Mouse (Mus musculus) forebrain, postnatal 0 days (tissue): Measurements from ENCODE around the gene Cxcl10. TPM values are rescaled to one million over a fixed set of nuclear protein-coding genes. Genes with fewer than 3 reads are reported as not detected.

ENCODE experiments used
- ATAC-seq: fragments of 200-750 bp; cut with Nextera tagmentation; 2 replicates; pipeline ENCODE4 v1.8.0; 2017; ENCODE audit warnings: mild to moderate bottlenecking, moderate library complexity
- DNase-seq: peaks from one replicate; pipeline ENCODE4 v3.0.0-alpha.2; 2015
- H3K27ac ChIP-seq: fragments of 300-500 bp; sonication (generic); 2 replicates; pipeline ENCODE4 v1.5.1; 2014; ENCODE audit warnings: low read depth, mild to moderate bottlenecking, antibody characterized with exemption, low read length, moderate library complexity, mixed read lengths
- H3K27me3 ChIP-seq: fragments of 300-500 bp; sonication (generic); 2 replicates; pipeline ENCODE4 v1.6.1; 2014; ENCODE audit warnings: mild to moderate bottlenecking, low read length, mixed read lengths; ENCODE audit not compliant: insufficient read depth
- H3K36me3 ChIP-seq: fragments of 300-500 bp; sonication (generic); 2 replicates; pipeline ENCODE4 v1.6.1; 2014; ENCODE audit warnings: mild to moderate bottlenecking, moderate library complexity; ENCODE audit not compliant: insufficient read depth
- H3K4me1 ChIP-seq: fragments of 300-500 bp; sonication (generic); 2 replicates; pipeline ENCODE4 v1.6.1; 2014; ENCODE audit warnings: antibody characterized with exemption; ENCODE audit not compliant: insufficient read depth
- H3K4me2 ChIP-seq: fragments of 300-500 bp; sonication (generic); 2 replicates; pipeline ENCODE4 v1.6.1; 2014; ENCODE audit warnings: low read depth, mild to moderate bottlenecking, moderate library complexity
- H3K4me3 ChIP-seq: fragments of 300-500 bp; sonication (generic); 2 replicates; pipeline ENCODE4 v1.5.1; 2014; ENCODE audit warnings: low read depth, low read length, mixed read lengths
- H3K9ac ChIP-seq: fragments of 300-500 bp; sonication (generic); 2 replicates; pipeline ENCODE4 v1.6.1; 2014; ENCODE audit warnings: mild to moderate bottlenecking
- H3K9me3 ChIP-seq: fragments of 300-500 bp; sonication (generic); 2 replicates; pipeline ENCODE4 v1.6.1; 2016; ENCODE audit warnings: low read length
- CTCF ChIP-seq: sonication (generic); IDR thresholded peaks from 2 replicates; pipeline ENCODE4 v1.5.1; 2016; ENCODE audit warnings: antibody characterized with exemption, control low read depth, low read depth
- WGBS: fragments of 180-500 bp; shearing (Covaris S2); extraction: QIAGEN DNeasy Blood & Tissue Kit; methylation state at CpG from one replicate; pipeline ENCODE4 v1.1.7; 2014; 5-methylcytosine and 5-hydroxymethylcytosine counted together
- polyA plus RNA-seq: library from polyadenylated mRNA; unstranded; fragments of >200 nt; fragmentation: Nextera tagmentation; extraction: Ambion mirVana; gene quantifications from 2 replicates; pipeline ENCODE4 v1.2.1, GENCODE M21; 2015
- total RNA-seq: library from RNA; depleted of rRNA; stranded (reverse); fragments of >200 nt; gene quantifications from 2 replicates; pipeline ENCODE4 v1.2.3, GENCODE M21; 2014

The Cxcl10 gene
- total and polyA plus RNA-seq, 2 experiments from 2014 or later: 0.28 to 0.86 TPM

DNA sequence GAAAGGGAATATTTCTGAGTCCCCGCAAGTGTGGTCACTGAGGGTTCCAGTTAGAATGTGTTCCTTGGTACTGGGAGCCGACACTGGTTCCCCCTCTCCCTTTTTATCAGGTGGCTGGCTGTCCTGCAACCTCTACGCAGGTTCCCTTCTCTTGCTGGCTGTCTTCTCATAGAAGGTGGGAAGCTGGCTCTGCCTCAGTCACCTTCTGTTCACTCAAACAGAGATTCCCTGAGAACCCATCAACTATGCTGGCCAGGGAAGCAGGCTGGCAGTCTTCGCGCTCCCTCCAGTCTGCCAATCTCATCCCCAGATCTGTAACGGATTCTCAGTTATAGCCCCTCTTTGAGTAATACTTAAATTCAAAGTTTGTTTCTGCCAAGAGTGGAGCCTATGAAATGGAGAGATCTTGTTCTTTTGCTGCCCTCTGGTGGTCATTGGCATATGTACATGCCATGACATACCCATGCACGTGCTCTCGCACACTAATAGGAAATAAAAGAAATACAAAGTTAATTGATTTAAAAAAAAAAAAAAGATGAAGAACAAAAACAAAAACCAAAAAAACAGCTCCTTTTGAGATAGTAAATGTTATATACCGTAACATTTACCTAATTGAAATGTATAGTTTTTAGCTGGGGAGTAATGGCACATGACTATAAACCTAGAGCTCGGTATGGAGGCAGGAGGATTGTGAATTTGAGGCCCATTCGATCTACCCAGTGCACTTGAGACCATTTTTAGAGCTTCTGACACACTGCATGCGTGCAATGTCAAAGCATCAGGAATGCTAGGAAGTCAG lies 33.1 kb upstream of the Cxcl10 start:
- Histone ChIP-seq H3K9me3 (no peaks in the 10 kb centered on the region), H3K36me3 (no peaks in the 10 kb centered on the region), H3K4me3 (no peak overlapping the region), H3K27me3 (no peaks in the 10 kb centered on the region), H3K9ac (no peak overlapping the region), H3K4me2 (no peak overlapping the region), H3K4me1 (no peaks in the 10 kb centered on the region), H3K27ac (no peak overlapping the region)
- peak; percentile 93 for ATAC-seq
- peak; percentile 91 for DNase-seq
- 32% methylated on average over 12 of the region's 12 CpGs for WGBS
- TF ChIP-seq CTCF: peak; percentile 86

DNA sequence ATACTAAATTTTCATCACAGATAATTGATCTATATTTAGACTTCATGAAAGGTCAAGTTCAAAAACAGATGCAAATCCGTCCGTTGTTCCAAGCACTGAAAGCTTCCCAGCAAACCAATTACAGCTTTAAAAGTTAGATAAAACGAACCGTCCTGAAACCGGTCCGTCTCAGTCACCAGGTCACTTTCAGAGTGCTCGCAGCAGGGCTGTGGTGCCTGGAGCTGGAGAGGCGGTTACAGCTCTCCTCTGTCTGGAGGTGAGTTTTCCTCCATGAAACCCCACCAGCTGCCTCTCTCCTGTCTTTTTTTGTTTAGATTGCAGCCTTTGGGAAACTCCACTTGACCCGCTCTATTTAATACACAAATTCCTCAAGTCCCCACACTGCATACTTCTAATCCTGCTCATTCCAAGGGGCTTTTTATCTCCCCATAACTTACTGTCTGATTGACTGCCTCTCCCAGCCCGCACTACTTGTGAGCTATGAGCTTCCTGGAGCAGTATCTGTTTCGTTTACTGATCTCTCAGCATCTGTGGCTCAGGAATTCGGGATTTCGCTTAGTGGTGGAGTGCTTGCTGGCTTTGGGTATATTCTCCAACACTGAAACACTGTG lies 28.2 kb upstream of the Cxcl10 start:
- 26% methylated on average over 13 of the region's 13 CpGs for WGBS
- TF ChIP-seq CTCF: no peak
- Histone ChIP-seq H3K27me3 (no peaks in the 10 kb centered on the region), H3K4me2 (no peak overlapping the region), H3K9me3 (no peaks in the 10 kb centered on the region), H3K36me3 (no peaks in the 10 kb centered on the region), H3K27ac (no peak overlapping the region), H3K4me1 (no peaks in the 10 kb centered on the region), H3K4me3 (no peak overlapping the region), H3K9ac (no peak overlapping the region)
- DNase-seq (no peak), ATAC-seq (no peak)

DNA sequence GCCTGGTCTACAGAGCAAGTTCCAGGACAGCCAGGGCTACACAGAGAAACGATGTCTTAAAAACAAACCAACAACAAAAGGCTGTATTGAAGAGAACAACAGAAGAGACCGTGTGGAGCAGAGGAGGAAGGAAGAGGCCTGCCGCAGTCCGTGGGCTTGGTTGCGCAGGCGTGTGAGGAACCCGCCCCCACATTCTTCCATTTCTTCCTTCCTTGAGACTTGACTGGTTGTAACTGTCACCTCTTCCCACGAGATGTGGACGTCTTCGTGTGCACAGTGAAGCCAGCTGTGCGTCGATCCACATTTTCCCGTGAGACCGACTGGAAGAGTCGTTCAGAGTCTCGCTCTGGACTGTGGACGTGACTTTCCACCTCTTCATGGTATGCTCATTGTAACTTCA lies 26.7 kb upstream of the Cxcl10 start:
- Histone ChIP-seq H3K4me3 (no peak overlapping the region), H3K4me1 (no peaks in the 10 kb centered on the region), H3K27ac (no peak overlapping the region), H3K9ac (no peak overlapping the region), H3K27me3 (no peaks in the 10 kb centered on the region), H3K36me3 (no peaks in the 10 kb centered on the region), H3K4me2 (no peak overlapping the region), H3K9me3 (no peaks in the 10 kb centered on the region)
- TF ChIP-seq CTCF: no peak
- DNase-seq (no peak), ATAC-seq (no peak)
- WGBS: 85% methylated on average over 17 of the region's 17 CpGs

DNA sequence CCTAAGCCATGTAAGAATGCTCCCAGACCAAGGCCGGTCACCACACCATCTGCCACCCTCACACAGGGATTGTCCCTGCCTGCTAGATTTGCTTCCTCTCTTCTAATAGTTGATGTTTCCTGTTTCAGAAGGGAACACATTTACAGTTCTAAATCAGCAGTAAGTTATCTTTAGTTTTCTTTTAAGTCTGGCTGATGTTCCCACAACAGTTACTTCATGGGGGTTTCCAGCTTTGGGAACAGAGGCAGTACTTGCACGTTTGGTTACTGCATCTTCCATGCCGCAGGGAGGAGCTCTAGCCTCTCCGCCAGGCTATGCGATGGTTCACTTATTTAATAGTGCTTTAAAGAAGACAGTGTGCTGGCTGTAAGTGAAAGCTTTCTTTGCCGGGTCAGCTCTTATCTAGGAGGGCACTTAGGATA lies 26.0 kb upstream of the Cxcl10 start:
- TF ChIP-seq CTCF: no peak
- Histone ChIP-seq H3K27ac (no peak overlapping the region), H3K27me3 (no peaks in the 10 kb centered on the region), H3K9ac (no peak overlapping the region), H3K4me3 (no peak overlapping the region), H3K36me3 (no peaks in the 10 kb centered on the region), H3K4me1 (no peaks in the 10 kb centered on the region), H3K9me3 (no peaks in the 10 kb centered on the region), H3K4me2 (no peak overlapping the region)
- no peak for ATAC-seq
- no peak for DNase-seq
- 70% methylated on average over 6 of the region's 6 CpGs for WGBS

DNA sequence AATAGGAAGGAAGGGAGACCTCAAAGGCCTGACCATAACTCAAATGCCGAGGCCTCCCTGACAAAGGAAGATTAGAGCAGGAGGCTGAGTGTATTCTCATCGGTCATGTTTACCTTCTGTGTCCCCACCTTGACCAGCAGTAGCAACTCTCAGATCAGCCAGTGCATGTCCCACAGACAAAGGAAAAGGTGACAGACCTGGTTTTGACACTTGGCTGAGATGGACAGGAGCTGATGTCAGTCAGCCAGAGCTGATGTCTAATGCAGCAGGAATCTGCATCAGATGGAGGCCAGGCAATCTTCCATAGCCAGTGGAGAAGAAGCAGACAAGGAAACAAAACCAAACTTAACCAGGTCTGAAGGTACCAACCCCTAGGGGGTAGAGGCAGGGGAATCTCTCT lies 23.9 kb upstream of the Cxcl10 start:
- H3K9ac ChIP-seq: no peak overlapping the region
- no peaks in the 10 kb centered on the region for H3K36me3 ChIP-seq
- H3K4me1 ChIP-seq: peaks cover 4% of the 10 kb centered on the region; the same call in 1 of the 2 replicates
- no peak overlapping the region for H3K4me2 ChIP-seq
- no peak overlapping the region for H3K27ac ChIP-seq
- H3K9me3 ChIP-seq: no peaks in the 10 kb centered on the region
- H3K4me3 ChIP-seq: no peak overlapping the region
- no peak for TF ChIP-seq CTCF
- no peaks in the 10 kb centered on the region for H3K27me3 ChIP-seq
- DNase-seq (no peak), ATAC-seq (no peak)
- 75% methylated on average over 2 of the region's 2 CpGs for WGBS

DNA sequence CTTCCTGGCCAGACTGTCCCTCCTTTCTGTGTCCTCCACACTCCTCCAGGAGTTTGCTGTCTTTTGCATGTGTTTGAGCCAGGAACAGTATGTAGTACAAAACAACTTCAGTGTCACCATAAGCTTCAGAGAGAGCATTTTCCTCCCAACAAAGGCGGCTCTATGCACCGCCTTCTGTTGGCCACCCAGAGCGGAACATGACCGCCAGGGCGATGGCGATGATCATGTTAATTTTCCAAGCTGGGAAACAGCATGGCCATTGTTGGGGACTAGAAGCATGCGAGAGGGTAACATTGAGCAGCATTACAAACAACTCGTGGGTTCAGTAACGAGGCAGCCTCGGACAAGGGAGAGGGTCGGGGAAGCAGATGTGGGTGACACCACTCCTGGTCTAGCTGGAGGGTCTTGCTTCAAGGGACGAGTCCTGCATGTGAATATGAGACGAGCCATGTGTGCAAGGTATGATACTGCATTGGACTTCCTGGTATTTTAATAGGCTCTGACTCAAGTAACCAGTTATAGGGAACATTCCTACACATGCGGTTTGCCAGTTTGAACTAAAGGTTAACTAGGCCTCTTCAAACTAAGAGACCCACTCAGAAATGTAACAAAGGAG lies 22.8 kb upstream of the Cxcl10 start:
- Histone ChIP-seq H3K36me3 (no peaks in the 10 kb centered on the region), H3K27me3 (no peaks in the 10 kb centered on the region), H3K9me3 (no peaks in the 10 kb centered on the region), H3K4me3 (no peak overlapping the region), H3K4me2 (no peak overlapping the region), H3K4me1 (peaks cover 4% of the 10 kb centered on the region; the same call in 1 of the 2 replicates), H3K27ac (no peak overlapping the region), H3K9ac (no peak overlapping the region)
- peak; percentile 55 for ATAC-seq
- no peak for DNase-seq
- WGBS: 39% methylated on average over 14 of the region's 14 CpGs
- 0 out of 2 replicates have a peak, but pooled peaks have one; percentile 4 for TF ChIP-seq CTCF

DNA sequence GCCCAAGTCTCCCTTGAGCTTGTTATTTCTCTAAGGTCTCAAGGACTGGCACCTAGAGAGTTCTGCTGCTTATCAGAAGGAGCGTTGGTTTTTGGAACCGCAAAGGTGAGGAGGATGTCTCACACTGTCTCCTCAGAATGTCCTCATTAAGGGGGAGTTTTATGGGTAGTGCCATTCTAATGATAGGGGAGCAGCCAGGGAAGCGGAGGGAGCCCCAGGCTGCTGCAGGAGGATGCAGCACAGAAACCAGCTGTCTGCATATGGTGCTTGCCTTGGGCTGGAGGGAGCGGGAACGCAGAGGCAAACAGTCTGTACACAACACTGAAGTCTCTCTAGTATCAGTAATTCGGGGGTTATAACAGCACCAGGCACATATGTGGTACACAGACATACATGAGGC lies 22.2 kb upstream of the Cxcl10 start:
- peaks cover 4% of the 10 kb centered on the region; the same call in 1 of the 2 replicates for H3K4me1 ChIP-seq
- DNase-seq (no peak), ATAC-seq (no peak)
- H3K27me3 ChIP-seq: no peaks in the 10 kb centered on the region
- H3K9me3 ChIP-seq: no peaks in the 10 kb centered on the region
- 63% methylated on average over 6 of the region's 6 CpGs for WGBS
- no peak overlapping the region for H3K27ac ChIP-seq
- no peak for TF ChIP-seq CTCF
- H3K36me3 ChIP-seq: no peaks in the 10 kb centered on the region
- H3K4me2 ChIP-seq: no peak overlapping the region
- no peak overlapping the region for H3K4me3 ChIP-seq
- H3K9ac ChIP-seq: no peak overlapping the region
